Mouse (Mus musculus) left cerebral cortex, postnatal 10 days (tissue): ENCODE results near the gene Akr1b8. TPM values are rescaled to one million over a fixed set of nuclear protein-coding genes. Genes with fewer than 3 reads are reported as not detected.
A peak's percentile ranks its signal among the peaks of the same experiment; 100 is the strongest.
"Not testable (repeated sequence)": the region's sequence is repeated elsewhere in the genome, so short reads cannot be mapped to it uniquely, and the experiment has no call there.

ENCODE experiments used
- DNase-seq, 2 experiments: peaks; one replicate each; pipeline ENCODE4 v3.0.0; 2021 to 2022; ENCODE audit warnings: low spot score in 2 of 2, mixed read lengths in 1 of 2; ENCODE audit errors: extremely low spot score in 1 of 2
- intact Hi-C: fragments of 180-260 bp; cut with DNase I; formaldehyde crosslinking; loops from one replicate; pipeline ENCODE4 v1.15.1; 2025
- total RNA-seq, 2 experiments: library from RNA; stranded (reverse); gene quantifications; 2 replicates each; pipeline ENCODE4 v1.2.3; 2021

Akr1b8 gene
- total RNA-seq, 2 experiments from 2014 or later, result 0.84 to 1.1 TPM

- DNase-seq, result no peak
- intact Hi-C loops, result no loop called here
Measured at GRCm38 (mm10) chr6:34344135-34344850, 9.6 kb upstream of the Akr1b8 start.

- DNase-seq, result no peak
- intact Hi-C loops, result no loop called here
Measured at GRCm38 (mm10) chr6:34344935-34345334, 9.0 kb upstream of the Akr1b8 start.

- intact Hi-C loops, result loop anchor here (2.0 kb wide), 1 partner anchor 53 kb away; no protein-coding TSS in a partner anchor
Measured at GRCm38 (mm10) chr6:34346096-34346898, 7.6 kb upstream of the Akr1b8 start.

GRCm38 (mm10) chr6:34350037-34350699, 3.8 kb upstream of the Akr1b8 start:
- DNase-seq, result no peak
- intact Hi-C loops, result no loop called here

More at GRCm38 (mm10) chr6:34346096-34346898, 7.6 kb upstream of the Akr1b8 start:
- peak; percentile 75 to 79 for DNase-seq

- intact Hi-C loops, result not testable (repeated sequence)
Measured at GRCm38 (mm10) chr6:34351481-34351880, 2.4 kb upstream of the Akr1b8 start.

GRCm38 (mm10) chr6:34352401-34352800, 1.5 kb upstream of the Akr1b8 start:
- intact Hi-C loops, result no loop called here
- no peak for DNase-seq

More at GRCm38 (mm10) chr6:34351481-34351880, 2.4 kb upstream of the Akr1b8 start:
- not testable (repeated sequence) for DNase-seq

- DNase-seq, result no peak
- intact Hi-C loops, result no loop called here
Measured at GRCm38 (mm10) chr6:34354354-34355348, 732 bp downstream of the Akr1b8 start.

- intact Hi-C loops, result no loop called here
- DNase-seq, result no peak
Measured at GRCm38 (mm10) chr6:34355349-34355747, 1.4 kb downstream of the Akr1b8 start.

GRCm38 (mm10) chr6:34355841-34356240, 1.9 kb downstream of the Akr1b8 start:
- intact Hi-C loops, result no loop called here
- DNase-seq, result no peak

- intact Hi-C loops, result no loop called here
- no peak for DNase-seq
Measured at GRCm38 (mm10) chr6:34364217-34365136, 10.6 kb downstream of the Akr1b8 start.

- no peak for DNase-seq
- intact Hi-C loops, result no loop called here
Measured at GRCm38 (mm10) chr6:34367998-34368397, 14.1 kb downstream of the Akr1b8 start.

GRCm38 (mm10) chr6:34370081-34370480, 16.2 kb downstream of the Akr1b8 start:
- no peak for DNase-seq
- intact Hi-C loops, result loop anchor here (2.0 to 5.0 kb wide), 2 partner anchors 77 kb away; no protein-coding TSS in a partner anchor

GRCm38 (mm10) chr6:34371700-34372351, 17.9 kb downstream of the Akr1b8 start:
- intact Hi-C loops, result loop anchor here (2.0 to 5.0 kb wide), 2 partner anchors 75 to 79 kb away; no protein-coding TSS in a partner anchor
- peak; percentile 68 to 76 for DNase-seq

- no peak for DNase-seq
- intact Hi-C loops, result loop anchor here (5.0 kb wide), 1 partner anchor 73 kb away; no protein-coding TSS in a partner anchor
Measured at GRCm38 (mm10) chr6:34373841-34374240, 19.9 kb downstream of the Akr1b8 start.

- DNase-seq, intact Hi-C loops: not testable (repeated sequence)
Measured at GRCm38 (mm10) chr6:34375888-34376287, 22.0 kb downstream of the Akr1b8 start.

- intact Hi-C loops, result no loop called here
- no peak for DNase-seq
Measured at GRCm38 (mm10) chr6:34383401-34383800, 29.5 kb downstream of the Akr1b8 start.
